Mouse (Mus musculus): ENCODE data around the gene Map4.

The Map4 gene

DNA sequence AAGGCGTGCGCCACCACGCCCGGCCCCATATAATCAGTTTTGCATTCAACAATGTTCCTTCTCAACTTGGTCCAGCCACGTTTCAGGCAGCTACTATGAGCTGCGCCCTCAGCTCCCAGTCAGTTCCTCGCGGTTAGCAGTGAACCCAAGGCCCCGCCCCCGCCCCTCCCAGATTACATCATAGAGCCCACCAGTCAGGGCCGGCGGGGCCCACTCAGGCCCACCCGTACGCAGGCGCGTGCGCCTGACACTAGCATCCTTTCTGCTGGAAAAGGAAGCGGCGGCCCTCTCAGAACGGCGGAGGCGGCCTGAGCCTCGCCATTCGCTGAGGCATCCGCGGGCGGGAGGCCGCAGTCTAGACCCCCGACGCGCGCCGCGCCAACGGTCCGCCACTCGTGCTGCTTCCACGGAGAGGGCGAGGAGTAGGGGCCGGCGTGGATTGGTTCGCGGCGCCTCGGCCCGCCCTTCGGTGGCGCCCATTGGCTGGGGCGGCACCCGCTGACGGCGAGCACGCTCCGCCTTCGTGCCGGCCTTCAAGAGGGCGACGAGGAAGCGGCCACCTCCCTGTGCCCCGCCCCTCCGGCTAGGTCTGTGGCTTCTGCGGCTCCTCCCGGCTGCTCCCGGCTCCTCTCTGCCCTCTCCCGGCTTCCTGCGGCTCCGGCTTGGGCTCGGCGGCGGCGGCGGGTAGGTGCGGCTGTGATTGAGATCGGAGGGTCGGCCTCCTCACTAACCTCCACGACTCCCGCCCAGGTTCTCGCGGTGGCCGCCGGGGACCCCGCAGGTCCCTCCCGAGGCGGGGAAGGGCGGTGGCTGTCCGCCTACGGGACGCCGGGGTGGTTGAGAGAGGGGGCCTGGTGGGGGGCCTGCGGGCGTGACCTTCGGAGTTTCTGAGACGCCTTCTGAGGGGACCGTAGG, at the start of gene Map4:
Gene Map4, plus strand, starts transcription at position 204 of the 915 bp plus-strand sequence.
- DNase-seq (ENCODE audit: low spot score in 2 of 2): peak; percentile 96 to 99

DNA sequence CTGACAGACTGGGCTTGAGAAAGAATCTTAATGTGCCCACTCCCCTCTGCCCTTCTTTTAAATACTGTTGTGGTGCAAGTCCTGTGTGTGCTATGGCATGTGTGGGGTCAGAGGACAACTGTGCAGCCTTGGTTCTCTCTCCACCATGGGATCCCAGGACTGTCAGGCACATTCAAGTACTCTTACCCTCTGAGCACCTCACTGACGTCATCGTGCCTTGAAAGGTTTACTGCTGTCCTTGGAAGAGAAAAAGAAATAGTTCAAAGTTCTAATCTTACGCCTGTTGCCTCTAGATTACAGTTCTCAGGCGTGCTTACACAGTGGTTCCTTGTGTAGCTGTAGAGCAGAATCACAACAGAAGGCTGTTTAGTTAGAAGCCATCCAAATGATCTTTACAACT, 45.0 kb upstream of the Map4 start:
- DNase-seq (ENCODE audit: low spot score in 2 of 2): no peak

DNA sequence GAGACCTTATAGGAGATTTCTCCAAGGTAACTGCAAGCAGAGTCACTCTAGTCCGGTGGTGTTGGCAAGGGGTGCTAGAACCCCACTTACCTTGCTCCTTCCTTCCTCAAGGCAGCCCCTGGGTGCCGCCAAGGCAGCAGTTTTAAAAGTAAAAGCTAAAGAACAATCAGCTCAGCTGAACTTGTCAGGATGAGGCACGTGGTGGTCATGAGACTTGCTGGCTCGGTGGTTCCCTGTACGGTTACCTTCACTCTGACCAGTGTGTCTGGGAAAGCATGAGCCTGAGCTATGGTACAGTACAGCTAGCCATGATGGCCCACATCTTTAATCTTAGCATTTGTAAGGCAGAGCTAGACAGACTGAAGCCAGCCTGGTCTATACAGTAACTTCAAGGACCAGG, 43.9 kb upstream of the Map4 start:
- no peak for DNase-seq (ENCODE audit: low spot score in 2 of 2)

DNA sequence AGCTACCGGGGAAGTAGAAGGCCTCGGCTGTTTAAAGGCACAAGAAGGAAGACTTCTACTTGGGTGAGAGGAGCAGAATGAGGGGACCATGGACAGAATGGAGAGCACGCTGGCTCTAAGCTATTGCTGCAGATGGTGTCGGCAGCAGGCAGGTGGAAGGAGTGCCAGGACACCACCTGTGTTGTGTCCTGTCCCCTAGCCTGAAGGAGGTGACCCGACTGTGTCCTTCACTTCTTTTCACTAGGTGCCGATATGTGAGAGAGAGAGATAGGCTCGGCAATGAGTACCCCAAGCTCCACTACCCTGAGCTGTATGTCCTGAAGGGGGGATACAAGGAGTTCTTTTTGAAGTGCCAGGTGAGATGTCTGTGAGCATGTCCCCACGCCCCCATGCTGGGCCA, 39.8 kb upstream of the Map4 start:
- no peak for DNase-seq (ENCODE audit: low spot score in 2 of 2)

DNA sequence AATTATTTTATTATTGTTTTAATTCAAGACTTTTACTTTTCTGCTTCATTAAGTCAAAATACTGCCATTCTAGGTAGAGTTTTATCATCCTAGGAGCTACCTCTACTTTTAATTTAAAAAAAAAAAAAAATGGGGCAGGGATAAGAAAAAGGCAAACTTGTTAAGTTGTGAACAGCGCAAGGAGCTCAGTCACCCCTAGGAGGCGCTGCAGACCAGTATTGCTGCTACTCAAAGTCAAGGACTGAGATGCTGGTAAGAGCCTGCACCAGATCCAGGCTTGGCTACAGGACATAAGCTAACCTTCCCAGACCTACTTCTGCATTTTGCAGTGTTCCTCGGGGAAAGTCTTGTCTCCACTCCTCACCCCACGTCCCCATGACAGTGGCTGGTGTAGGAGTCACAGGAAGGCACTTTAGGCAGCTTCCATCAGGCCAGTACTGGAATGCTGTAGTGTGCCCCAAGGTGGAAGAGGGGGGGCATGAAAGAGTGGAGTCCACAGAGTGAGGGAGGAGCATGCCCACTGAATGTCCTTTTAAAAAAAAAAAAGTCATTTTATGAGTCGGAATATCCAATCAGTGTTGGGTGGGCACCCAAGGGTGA, 38.5 kb upstream of the Map4 start:
- DNase-seq (ENCODE audit: low spot score in 2 of 2): peak; percentile 61 to 83

DNA sequence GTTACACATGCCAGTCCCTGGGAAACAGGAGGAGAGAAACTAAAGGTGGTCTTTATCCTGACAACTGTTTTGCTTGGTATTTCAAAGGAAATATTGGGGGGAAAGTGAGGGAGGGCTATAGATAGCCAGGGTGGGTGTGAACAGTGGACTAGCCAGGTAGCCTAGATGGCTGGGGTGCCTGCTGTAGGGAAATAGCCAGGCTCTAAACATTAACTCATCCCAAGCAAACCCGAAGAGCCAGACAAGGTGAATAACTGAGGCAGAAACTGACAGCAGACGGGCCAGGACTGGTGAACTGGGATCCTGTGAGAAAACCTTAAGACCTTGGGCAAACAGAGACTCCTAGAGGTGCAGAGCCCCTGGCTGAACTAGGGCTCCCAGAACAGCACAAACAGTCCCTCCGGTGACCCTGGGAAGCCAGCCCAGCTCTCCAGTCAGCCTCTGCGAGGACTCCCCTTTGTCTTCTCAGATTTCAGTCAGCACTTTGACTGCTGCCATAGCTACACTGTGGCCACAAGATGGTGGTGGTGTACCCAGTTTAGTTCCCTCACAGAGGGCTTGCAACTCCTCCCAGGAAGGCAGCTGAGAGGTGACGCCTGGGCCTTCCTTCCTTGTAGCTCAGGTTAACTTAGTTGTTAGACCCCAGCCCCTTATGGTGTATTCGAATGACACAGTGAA, 36.7 kb upstream of the Map4 start:
- peak; percentile 67 to 68 for DNase-seq (ENCODE audit: low spot score in 2 of 2)

DNA sequence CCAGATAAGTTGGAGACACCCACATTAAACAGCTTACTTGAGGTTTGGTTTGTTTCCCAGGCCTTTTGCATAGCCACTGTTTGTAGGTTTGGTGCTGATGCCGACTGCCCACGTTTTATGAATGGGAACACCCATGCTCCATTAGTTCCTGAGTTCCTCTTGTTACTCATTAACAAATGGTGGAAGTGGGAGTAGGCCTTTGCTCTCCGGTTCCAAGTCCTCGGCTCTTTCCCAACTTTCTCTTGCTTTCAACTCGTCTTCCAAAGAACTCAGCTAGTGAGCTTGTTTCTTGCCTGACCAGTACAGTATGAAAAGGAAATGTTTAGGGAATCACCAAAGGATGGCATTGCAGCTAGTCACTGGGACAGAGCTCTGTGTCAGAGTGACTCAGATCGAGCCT, 35.7 kb upstream of the Map4 start:
- DNase-seq (ENCODE audit: low spot score in 2 of 2): no peak

DNA sequence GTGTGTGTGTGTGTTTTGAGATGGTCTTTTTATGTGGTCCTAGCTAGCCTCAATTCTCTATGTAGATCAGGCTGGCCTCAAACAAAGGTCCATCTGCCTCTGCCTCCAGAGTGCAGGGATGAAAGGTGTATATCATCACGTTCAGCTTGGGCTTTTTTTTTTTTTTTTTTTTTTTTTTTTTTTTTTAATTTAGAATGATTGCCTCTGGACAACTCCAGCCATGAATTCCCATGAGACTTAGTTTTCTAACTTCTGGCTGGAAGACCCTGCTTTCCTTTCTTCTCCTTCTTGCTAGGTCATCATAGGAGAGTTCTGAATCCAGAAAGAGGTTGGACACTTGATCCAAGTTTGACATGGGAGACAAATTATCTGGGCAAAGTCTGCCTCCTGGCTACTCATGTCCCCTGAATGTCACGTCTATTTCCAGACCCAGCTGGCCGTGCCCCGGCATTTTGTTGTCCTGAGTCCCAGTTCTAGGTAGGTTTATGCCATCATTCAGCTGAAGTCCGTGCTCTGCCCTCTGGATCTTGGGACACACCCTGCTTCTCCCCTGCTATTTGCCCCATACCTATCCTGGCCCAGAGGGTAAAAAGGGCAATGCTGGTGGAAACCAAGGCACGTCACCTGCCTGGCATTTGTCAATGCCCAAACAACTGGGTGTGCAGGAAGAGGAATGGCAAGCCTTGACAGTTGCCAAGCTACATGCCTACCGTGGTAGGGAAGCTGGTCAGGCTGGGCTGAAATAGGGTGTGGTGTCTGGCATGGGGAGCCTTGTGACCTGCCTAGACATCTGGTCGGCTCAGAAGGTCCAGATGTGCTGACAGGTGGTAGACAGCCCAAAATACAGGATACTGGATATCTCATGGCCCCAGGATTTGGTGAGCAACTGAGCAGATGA, 34.8 kb upstream of the Map4 start:
- DNase-seq (ENCODE audit: low spot score in 2 of 2): no peak

DNA sequence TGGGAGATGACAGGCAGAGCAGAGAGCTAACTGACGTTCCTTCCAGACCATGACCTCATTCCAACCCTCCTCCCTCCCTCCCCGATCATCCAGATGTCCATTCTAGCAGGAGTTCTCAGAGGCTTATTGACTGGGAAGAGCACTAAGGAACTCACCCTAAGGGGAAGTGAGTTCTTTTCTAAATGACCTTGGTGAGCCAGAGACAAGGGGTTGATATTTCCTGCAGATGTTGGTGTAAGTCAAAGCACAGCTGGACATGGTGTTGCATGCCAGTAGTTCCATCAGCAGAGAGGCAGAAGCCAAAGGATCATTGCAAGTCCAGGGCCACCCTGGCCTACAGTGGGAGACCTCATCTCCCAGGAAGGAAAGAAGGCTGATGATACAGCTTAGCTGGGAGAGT, 33.2 kb upstream of the Map4 start:
- no peak for DNase-seq (ENCODE audit: low spot score in 2 of 2)

DNA sequence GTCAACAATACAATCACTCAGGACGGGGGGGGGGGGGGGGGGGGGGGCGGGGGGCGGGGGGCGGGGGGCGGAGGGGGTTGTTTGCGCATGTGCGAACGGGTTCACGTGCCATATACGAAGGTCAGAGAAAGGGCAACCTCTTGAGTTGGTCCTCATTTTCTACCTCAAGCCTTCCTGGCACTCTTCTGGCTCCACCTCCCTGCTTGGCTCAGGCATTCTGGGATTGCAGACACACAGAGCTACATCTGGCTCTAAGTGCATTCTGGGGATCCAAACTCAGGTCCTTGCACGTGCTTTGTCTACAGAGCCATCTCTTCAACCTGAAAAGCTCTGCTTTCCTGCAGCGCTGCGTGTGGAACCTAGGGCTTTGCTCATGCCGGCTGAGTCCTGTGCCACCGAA, 31.9 kb upstream of the Map4 start:
- no peak for DNase-seq (ENCODE audit: low spot score in 2 of 2)

DNA sequence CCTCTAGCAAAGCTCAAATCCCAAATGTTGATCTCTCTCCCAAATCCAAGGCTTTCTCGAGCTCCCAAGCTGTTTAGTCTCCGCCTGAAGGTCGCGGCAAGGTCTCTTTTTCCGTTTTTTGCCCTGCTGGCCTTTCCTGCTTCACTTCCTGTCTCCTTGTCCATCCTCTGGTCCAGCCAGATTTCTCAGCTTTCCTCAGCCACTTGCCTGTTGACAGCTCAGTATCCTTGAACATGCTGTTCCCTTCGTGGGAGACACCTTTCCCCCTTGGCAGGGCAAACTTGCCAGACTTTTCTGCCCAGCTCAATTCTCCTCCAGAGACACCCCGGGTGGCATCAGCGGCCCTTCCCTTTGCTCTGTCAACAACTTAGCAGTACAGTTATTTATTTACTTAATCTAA, 31.5 kb upstream of the Map4 start:
- DNase-seq (ENCODE audit: low spot score in 2 of 2): no peak

DNA sequence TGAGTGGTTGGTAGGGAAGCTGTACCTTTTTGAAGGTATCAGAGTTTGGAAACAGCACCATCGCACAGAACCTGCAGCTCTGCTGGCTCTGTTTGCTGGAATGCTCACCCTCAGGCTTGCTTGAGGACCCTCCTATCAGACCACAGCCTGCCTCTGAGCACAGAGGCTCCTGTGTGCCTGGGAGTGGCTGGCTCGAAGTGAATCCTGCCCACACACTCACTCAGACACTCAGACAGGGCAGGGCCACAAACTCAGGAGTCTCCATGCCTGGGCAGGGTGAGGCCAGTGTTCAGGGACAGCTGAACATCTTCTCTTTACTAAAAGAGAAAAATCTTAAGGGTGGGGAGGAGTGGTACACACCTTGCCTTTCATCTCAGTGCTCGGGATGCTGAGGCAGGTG, 30.7 kb upstream of the Map4 start:
- no peak for DNase-seq (ENCODE audit: low spot score in 2 of 2)

DNA sequence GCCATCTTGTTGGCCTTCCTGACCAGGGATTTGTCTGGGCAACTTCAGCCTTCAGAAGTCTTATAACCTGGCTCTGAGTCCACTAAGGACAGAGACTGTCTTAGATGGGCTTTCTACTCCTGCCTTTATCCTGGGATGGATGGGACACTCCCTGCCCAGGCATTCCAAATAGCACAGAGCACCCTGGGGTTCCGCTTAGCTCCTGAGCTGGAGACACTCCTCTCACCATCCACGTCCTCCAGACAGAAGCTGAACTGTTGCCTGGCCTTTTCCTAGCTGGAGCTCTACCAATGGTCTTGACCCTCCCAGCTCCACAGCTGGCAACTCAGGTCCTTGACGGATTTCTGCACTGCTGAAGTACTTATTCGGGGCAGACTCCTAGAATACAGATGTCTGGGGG, 29.0 kb upstream of the Map4 start:
- DNase-seq (ENCODE audit: low spot score in 2 of 2): no peak

DNA sequence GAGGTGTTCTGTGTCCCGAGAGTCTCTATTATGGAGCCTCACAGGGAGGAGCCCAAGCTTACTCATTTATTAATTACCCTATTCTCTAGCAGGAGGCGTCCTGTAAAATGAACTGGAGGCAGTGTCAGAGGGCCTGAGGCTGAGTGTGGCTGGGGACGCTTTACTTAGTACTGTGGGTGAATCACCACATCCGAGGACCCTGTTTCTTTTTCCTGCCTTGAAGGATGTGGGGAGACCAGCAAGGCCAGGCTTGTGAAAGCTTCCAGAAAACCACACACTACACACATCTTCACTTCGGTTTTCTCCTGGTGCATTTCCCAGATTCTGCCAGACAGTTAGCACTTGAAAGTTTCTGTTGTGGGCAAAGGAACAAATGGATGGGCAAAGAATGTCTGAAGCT, 28.5 kb upstream of the Map4 start:
- no peak for DNase-seq (ENCODE audit: low spot score in 2 of 2)

DNA sequence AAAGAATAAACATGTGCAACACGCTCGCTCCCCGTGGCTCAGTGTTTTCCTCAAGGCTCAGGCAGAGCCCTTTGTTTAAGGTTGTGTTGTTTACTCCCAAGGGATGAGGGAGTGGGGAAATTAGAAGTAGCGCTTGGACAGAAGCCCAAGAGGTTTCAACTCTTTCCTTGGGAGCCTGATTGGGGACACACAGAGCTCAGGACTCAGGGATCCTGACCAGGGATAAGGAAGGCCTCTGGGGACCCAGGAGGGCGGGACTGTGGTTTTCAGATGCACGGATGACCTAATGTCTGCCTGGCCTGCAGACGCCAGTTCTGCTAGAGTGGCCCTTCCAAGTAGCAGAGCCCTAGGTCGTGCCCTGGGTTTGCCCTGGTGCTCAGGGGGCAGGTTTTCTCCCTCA, 24.0 kb upstream of the Map4 start:
- DNase-seq (ENCODE audit: low spot score in 2 of 2): no peak

DNA sequence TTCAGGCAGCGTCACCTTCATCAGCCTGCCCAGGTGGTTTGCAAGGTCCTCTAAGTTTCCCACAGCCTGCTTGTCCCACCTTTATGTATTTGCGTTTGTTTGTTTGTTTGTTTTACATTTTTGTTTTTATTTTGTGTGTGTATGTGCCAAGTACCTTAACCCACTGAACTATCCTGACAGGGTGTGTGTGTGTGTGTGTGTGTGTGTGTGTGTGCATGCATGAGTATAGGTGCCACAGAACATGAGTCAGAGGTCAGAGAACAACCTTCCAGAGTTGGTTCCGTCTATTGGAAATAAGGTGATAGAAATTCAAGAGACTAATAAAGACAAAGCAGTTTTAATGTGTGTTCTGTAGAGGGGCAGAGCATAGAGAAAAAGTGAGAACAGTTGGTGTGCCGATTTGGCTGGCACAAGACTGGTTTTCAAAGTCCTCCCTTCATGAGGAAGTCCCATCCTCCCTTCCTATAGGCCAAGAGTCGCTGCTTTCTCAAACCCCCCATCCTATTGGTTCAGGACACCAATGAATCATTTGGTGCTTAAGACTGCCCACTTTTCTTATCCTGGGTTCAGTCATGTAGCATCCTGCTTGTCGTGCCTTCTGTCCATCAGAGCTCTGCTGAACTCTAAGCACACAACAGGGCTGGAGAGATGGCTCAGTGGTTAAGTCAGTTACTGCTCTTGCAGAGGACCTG, 23.3 kb upstream of the Map4 start:
- no peak for DNase-seq (ENCODE audit: low spot score in 2 of 2)

DNA sequence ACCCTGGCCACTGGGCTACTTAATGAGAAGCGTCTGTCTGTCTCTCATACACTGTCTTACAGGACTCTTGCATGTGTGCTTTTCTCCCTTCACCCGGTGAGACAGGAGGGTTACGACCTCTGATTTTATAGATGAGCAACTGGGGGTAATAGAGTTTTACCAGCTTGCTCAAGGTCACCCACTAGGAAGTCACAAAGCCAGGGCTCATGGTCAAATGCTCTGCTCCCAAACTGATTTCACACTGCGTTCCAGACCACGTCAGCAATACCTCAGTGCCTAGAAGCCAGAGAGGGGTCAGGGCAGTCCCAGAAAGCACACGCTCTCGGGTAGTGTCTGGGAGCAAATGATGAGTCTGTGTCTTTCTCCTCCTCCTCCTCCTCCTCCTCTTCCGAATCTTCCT, 22.2 kb upstream of the Map4 start:
- no peak for DNase-seq (ENCODE audit: low spot score in 2 of 2)

DNA sequence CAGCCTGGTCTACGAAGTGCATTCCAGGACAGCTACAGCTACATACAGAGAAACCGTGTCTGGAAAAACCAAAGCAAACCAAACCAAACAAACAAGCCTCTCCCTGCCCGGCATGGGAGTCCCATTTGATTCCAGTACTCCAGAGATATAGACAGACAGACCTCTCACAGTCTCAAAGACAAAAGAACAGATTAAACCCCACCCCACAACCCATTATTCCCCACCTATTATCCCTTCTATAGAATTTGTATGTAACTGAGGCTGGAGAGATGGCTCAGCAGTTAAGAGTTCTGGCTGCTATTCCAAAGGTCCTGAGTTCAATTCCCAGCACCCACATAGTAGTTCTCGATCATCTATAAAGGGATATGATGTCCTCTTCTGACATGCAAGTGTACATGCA, 21.3 kb upstream of the Map4 start:
- no peak for DNase-seq (ENCODE audit: low spot score in 2 of 2)

DNA sequence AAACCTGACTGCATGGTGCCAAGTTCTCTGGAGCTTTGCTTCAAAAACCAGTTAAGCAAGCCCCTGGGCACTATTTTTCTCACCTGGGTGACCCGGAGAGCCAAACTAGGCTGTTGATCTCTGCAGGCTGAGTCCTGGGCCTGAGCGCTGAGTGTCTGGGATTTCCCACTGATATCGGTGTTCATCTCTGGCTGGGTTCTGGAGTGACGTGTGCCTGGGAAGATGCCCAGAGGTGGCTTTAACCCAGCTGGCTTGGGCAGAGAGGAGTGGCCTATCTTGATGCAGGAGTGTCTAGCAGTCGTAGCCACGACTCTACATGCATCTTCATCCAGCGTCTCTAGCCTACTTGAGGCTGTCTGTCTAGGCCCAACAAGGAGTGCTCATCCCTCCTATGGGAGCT, 19.5 kb upstream of the Map4 start:
- no peak for DNase-seq (ENCODE audit: low spot score in 2 of 2)

DNA sequence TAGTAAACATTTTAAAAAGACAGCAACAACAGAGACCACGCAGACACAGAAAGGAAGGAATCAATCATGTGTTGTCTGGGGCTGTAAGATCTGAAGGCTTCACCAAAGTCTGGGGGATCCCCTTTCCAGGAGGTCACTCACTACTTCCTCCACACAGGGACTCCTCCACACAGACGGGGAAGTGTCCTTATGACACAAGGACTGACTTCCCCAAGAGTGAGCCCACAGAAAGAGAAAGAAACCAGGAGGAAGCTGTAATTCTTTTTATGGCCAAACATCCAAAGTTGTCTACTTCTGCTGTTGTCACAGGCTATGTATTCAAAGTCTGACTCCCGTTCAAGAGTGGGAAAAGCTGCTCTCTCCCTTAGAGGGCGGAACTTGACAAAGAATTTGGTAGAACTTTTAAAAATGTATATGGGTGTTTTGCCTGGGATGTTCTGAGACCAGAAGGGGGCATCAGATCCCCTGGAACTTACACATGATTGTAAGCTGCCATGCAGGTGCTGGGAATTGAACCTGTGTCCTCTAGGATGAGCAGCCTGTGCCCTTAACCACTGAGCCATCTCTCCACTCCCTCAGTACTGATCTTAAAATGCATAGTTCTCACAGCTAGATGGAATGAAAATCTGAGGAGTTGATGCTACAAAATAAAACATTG, 16.9 kb upstream of the Map4 start:
- DNase-seq (ENCODE audit: low spot score in 2 of 2): no peak

DNA sequence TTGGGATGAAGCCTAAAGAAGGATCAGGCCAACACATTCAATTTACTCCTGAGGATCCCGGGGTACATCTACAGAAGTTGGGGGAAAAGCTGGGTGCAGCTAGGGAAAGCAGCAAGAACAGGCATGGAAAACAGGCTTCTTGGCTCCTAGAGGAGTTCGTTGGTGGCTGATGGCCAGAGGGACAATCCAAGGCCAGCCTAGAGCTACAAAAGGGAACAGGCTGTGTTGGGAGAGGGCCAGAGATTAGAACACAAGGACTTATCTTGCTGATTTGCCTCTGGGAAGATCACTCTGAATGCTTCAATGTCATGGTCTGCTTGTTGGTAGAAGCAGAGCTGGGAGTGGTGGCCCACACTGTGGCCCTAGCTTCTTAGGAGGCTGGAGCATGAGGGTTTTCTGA, 13.3 kb upstream of the Map4 start:
- DNase-seq (ENCODE audit: low spot score in 2 of 2): no peak
